ENCODE assay signal across 8 mouse cellular contexts in the genomic region with DNA sequence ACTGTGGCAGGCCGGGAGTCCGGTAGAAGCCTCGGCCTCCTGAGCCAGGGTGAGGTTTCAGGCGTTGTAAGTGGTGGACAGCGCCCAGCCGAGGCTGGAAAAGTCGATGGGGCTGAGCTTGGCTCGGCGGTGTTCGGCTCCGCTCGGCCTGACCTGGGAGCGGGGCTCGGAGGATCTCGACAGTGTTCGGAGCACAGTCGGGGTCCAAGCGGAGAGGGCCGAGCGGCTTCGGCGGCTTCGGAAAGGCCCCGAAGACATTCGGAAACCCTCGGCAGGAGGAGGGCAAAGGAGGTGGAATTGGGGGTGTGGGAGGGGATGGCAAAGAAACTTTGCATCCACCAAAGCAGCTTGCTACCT. TPM values are rescaled to one million over a fixed set of nuclear protein-coding genes. Genes with fewer than 3 reads are reported as not detected.
DNase-seq lines count a peak whose midpoint lies in the region; ATAC-seq and TF ChIP-seq lines count a peak whose summit lies in the region.

No protein-coding gene starts in this region.

- peak overlapping the region; percentile 78 for H3K4me2 ChIP-seq in embryonic facial prominence, embryonic 12.5 days (replicated peaks)
- peak overlapping the region; percentile 92 for H3K4me2 ChIP-seq in midbrain, embryonic 11.5 days

- H3K27ac ChIP-seq in embryonic facial prominence, embryonic 12.5 days, result no peak overlapping the region
- no peak overlapping the region for H3K27ac ChIP-seq in heart, adult 2 months
- no peak overlapping the region for H3K27ac ChIP-seq in midbrain, embryonic 11.5 days (ENCODE audit: low read depth, low read length)
- H3K27ac ChIP-seq in small intestine, adult 2 months (ENCODE audit: insufficient read depth, low read depth, low read length), result no peak overlapping the region

- peak; percentile 92 for DNase-seq in adrenal gland, postnatal 36 days
- peak; percentile 86 to 89 for DNase-seq in heart, adult 2 months
- peak; percentile 81 for DNase-seq in kidney, adult 18-20 months
- DNase-seq in left cerebral cortex, postnatal 36 days (ENCODE audit: low spot score in 2 of 2), result peak; percentile 85 to 87
- peak; percentile 99 for DNase-seq in midbrain, embryonic 11.5 days (ENCODE audit: low spot score, missing footprints)

- no peak for TF ChIP-seq POLR2A in heart, adult 2 months (IDR thresholded peaks at IDR 0.05; ENCODE audit: insufficient read depth, low read depth, low read length)
- TF ChIP-seq POLR2A in small intestine, adult 2 months (IDR thresholded peaks at IDR 0.05; ENCODE audit: low read depth, low read length), result no peak

- WGBS in embryonic facial prominence, embryonic 12.5 days, result under 1% methylated on average over 26 of the region's 26 CpGs
- 4% methylated on average over 26 of the region's 26 CpGs for WGBS in heart, adult 2 months
- under 1% methylated on average over 26 of the region's 26 CpGs for WGBS in midbrain, embryonic 11.5 days
- 2% methylated on average over 26 of the region's 26 CpGs for WGBS in small intestine, adult 2 months

- no peak for TF ChIP-seq EP300 in heart, adult 2 months (IDR thresholded peaks at IDR 0.05; ENCODE audit: insufficient read depth, low read depth, low read length)

- H3K79me2 ChIP-seq in heart, adult 2 months (replicated peaks; ENCODE audit: control insufficient read depth, insufficient read depth, low read length), result no peaks in the 10 kb centered on the region

- peak; percentile 86 for ATAC-seq in embryonic facial prominence, embryonic 12.5 days (ENCODE audit: insufficient number of reproducible peaks, insufficient read depth, low FRiP score, low TSS enrichment)
- peak; percentile 81 for ATAC-seq in midbrain, embryonic 11.5 days (ENCODE audit: low FRiP score)
- ATAC-seq in activated CD4-positive, CD25-positive, alpha-beta regulatory T cell, adult 4 months, result no peak

- H3K4me3 ChIP-seq in embryonic facial prominence, embryonic 12.5 days, result peak overlapping the region; percentile 65
- H3K4me3 ChIP-seq in heart, adult 2 months, result peak overlapping the region; percentile 34
- peak overlapping the region; percentile 71 for H3K4me3 ChIP-seq in midbrain, embryonic 11.5 days (ENCODE audit: low read depth, low read length)
- H3K4me3 ChIP-seq in small intestine, adult 2 months (ENCODE audit: low read depth, low read length), result peak overlapping the region; percentile 49

- H3K9me3 ChIP-seq in embryonic facial prominence, embryonic 12.5 days, result no peaks in the 10 kb centered on the region
- no peaks in the 10 kb centered on the region for H3K9me3 ChIP-seq in midbrain, embryonic 11.5 days (ENCODE audit: control insufficient read depth, low read length)

- H3K4me1 ChIP-seq in embryonic facial prominence, embryonic 12.5 days, result peaks cover 20% of the 10 kb centered on the region; the same call in 1 of the 2 replicates
- H3K4me1 ChIP-seq in heart, adult 2 months (ENCODE audit: control insufficient read depth, insufficient read depth, low read length), result no peaks in the 10 kb centered on the region; the same call in none of the 2 replicates
- H3K4me1 ChIP-seq in midbrain, embryonic 11.5 days (ENCODE audit: control insufficient read depth, insufficient read depth, low read length), result peaks cover 15% of the 10 kb centered on the region
- H3K4me1 ChIP-seq in small intestine, adult 2 months (ENCODE audit: control insufficient read depth, insufficient read depth, insufficient read length, low read length), result peaks cover 10% of the 10 kb centered on the region

- intact Hi-C loops in heart, adult 2 months (cut with DNase I), result loop anchor here (5.0 kb wide), 1 partner anchor 119 kb away; no protein-coding TSS in a partner anchor
- intact Hi-C loops in left cerebral cortex, postnatal 36 days (cut with DNase I), result loop anchor here (5.0 kb wide), 2 partner anchors 221 to 241 kb away; no protein-coding TSS in a partner anchor

- H3K9ac ChIP-seq in embryonic facial prominence, embryonic 12.5 days, result 0 out of 2 replicates have a peak overlapping the region, but pooled peaks have one; percentile 7
- H3K9ac ChIP-seq in heart, adult 2 months (ENCODE audit: low read depth, low read length), result peak overlapping the region; percentile 44; the same call in 1 of the 2 replicates
- H3K9ac ChIP-seq in midbrain, embryonic 11.5 days (ENCODE audit: low read length), result peak overlapping the region; percentile 54

- no peaks in the 10 kb centered on the region for H3K36me3 ChIP-seq in embryonic facial prominence, embryonic 12.5 days
- no peaks in the 10 kb centered on the region for H3K36me3 ChIP-seq in heart, adult 2 months (ENCODE audit: control insufficient read depth, insufficient read depth, low read length)
- H3K36me3 ChIP-seq in midbrain, embryonic 11.5 days (ENCODE audit: control insufficient read depth, insufficient read depth, low read length), result no peaks in the 10 kb centered on the region
- H3K36me3 ChIP-seq in small intestine, adult 2 months (ENCODE audit: control insufficient read depth, insufficient read depth, low read length), result no peaks in the 10 kb centered on the region

- no peak for TF ChIP-seq CTCF in heart, adult 2 months (IDR thresholded peaks at IDR 0.05)
- no peak for TF ChIP-seq CTCF in small intestine, adult 2 months (IDR thresholded peaks at IDR 0.05; ENCODE audit: extremely low read depth, insufficient read length, insufficient replicate concordance, low read depth, low read length)

- peaks cover 22% of the 10 kb centered on the region for H3K27me3 ChIP-seq in embryonic facial prominence, embryonic 12.5 days
- H3K27me3 ChIP-seq in heart, adult 2 months (ENCODE audit: control insufficient read depth, insufficient read depth, low read length), result no peaks in the 10 kb centered on the region
- peaks cover 5% of the 10 kb centered on the region; the same call in 1 of the 2 replicates for H3K27me3 ChIP-seq in midbrain, embryonic 11.5 days (ENCODE audit: control insufficient read depth, insufficient read depth, low read length)
- H3K27me3 ChIP-seq in small intestine, adult 2 months (ENCODE audit: control insufficient read depth, insufficient read depth, low read length), result peaks cover 40% of the 10 kb centered on the region

RNA-seq across cellular contexts. Expression of gene Gnao1, which starts 3.6 kb away (rescaled TPM):
- 10 to 100 TPM; 24.6 to 27.8 TPM for total RNA-seq in adrenal gland, postnatal 36 days (2021)
- polyA plus RNA-seq in embryonic facial prominence, embryonic 12.5 days (2016; fragmentation: Nextera tagmentation; extraction: Ambion mirVana), result 12.9 and 16.7 TPM in 2 replicates
- 10 to 100 TPM; 22.4 to 23.7 TPM for total RNA-seq in heart, adult 2 months (2021)
- polyA plus RNA-seq in heart, adult 2 months (2012; rRNA removed), result 26.7 and 28.3 TPM in 2 replicates
- total RNA-seq in left cerebral cortex, postnatal 36 days (2021), result 100 to 1,000 TPM; 735 to 741 TPM
- 32.1 and 35.1 TPM in 2 replicates for polyA plus RNA-seq in midbrain, embryonic 11.5 days (2014; fragmentation: Nextera tagmentation; extraction: Ambion mirVana)
- 8.2 and 13.6 TPM in 2 replicates for polyA plus RNA-seq in small intestine, adult 2 months (2012; rRNA removed)
- 1 to 10 TPM in 1 of 2 experiments, not detected in 1; 1.0 TPM for polyA plus RNA-seq in activated CD4-positive, CD25-positive, alpha-beta regulatory T cell, adult 4 months (2017; shearing (Covaris generic))
